10 mouse cellular contexts compared by ENCODE assay signal in genomic region chr19:6939106-6940002, GRCm38 (mm10). TPM values are rescaled to one million over a fixed set of nuclear protein-coding genes. Genes with fewer than 3 reads are reported as not detected.
A peak's percentile ranks its signal among the peaks of the same experiment; 100 is the strongest.
DNase-seq lines count a peak whose midpoint lies in the region; ATAC-seq and TF ChIP-seq lines count a peak whose summit lies in the region.
"Had no signal": no experiment of that assay in that cellular context is flagged by ENCODE, and none has a peak within 500 bp of the region (broad histone marks: within the 10 kb centered on the region; RNA-seq: fewer than 3 reads in every experiment).

No protein-coding gene starts in this region.

- WGBS in embryonic facial prominence, embryonic 12.5 days = 89% methylated on average over 20 of the region's 20 CpGs
- WGBS in hindbrain, embryonic 12.5 days = 86% methylated on average over 20 of the region's 20 CpGs
- 91% methylated on average over 20 of the region's 20 CpGs for WGBS in neural tube, embryonic 12.5 days

- no peaks in the 10 kb centered on the region for H3K36me3 ChIP-seq in embryonic facial prominence, embryonic 12.5 days
- H3K36me3 ChIP-seq in hindbrain, embryonic 12.5 days = no peaks in the 10 kb centered on the region
- H3K36me3 ChIP-seq in neural tube, embryonic 12.5 days = peaks cover 8% of the 10 kb centered on the region

- ATAC-seq in embryonic facial prominence, embryonic 12.5 days (ENCODE audit: insufficient number of reproducible peaks, insufficient read depth, low FRiP score, low TSS enrichment) = no peak
- no peak for ATAC-seq in hindbrain, embryonic 12.5 days (ENCODE audit: low FRiP score)
- no peak for ATAC-seq in neural tube, embryonic 12.5 days (ENCODE audit: low FRiP score, low read depth)
- ATAC-seq: liver, embryonic 12.5 days had no signal

- peak overlapping the region; percentile 98 for H3K27ac ChIP-seq in layer of hippocampus, adult 2 months
- H3K27ac ChIP-seq in embryonic facial prominence, embryonic 12.5 days = no peak overlapping the region
- no peak overlapping the region for H3K27ac ChIP-seq in hindbrain, embryonic 12.5 days
- no peak overlapping the region for H3K27ac ChIP-seq in neural tube, embryonic 12.5 days
- H3K27ac ChIP-seq: liver, embryonic 12.5 days had no signal

- H3K4me1 ChIP-seq in embryonic facial prominence, embryonic 12.5 days = peaks cover 16% of the 10 kb centered on the region
- H3K4me1 ChIP-seq in hindbrain, embryonic 12.5 days = peaks cover 35% of the 10 kb centered on the region
- peaks cover 32% of the 10 kb centered on the region for H3K4me1 ChIP-seq in neural tube, embryonic 12.5 days

- H3K4me3 ChIP-seq in layer of hippocampus, adult 2 months = peak overlapping the region; percentile 81
- H3K4me3 ChIP-seq in embryonic facial prominence, embryonic 12.5 days = no peak overlapping the region
- H3K4me3 ChIP-seq in hindbrain, embryonic 12.5 days = no peak overlapping the region
- H3K4me3 ChIP-seq in neural tube, embryonic 12.5 days = no peak overlapping the region

- H3K9ac ChIP-seq in embryonic facial prominence, embryonic 12.5 days = peak overlapping the region; percentile 24; the same call in 1 of the 2 replicates
- H3K9ac ChIP-seq in hindbrain, embryonic 12.5 days = peak overlapping the region; percentile 38
- H3K9ac ChIP-seq in neural tube, embryonic 12.5 days = peak overlapping the region; percentile 26; the same call in 1 of the 2 replicates

- no peak for TF ChIP-seq CTCF in layer of hippocampus, adult 2 months (conservative IDR thresholded peaks at IDR 0.05)

- H3K27me3 ChIP-seq in embryonic facial prominence, embryonic 12.5 days = peaks cover 19% of the 10 kb centered on the region
- peaks cover 24% of the 10 kb centered on the region for H3K27me3 ChIP-seq in hindbrain, embryonic 12.5 days
- H3K27me3 ChIP-seq in neural tube, embryonic 12.5 days (replicated peaks) = peaks cover 23% of the 10 kb centered on the region

- no peaks in the 10 kb centered on the region for H3K9me3 ChIP-seq in embryonic facial prominence, embryonic 12.5 days
- no peaks in the 10 kb centered on the region for H3K9me3 ChIP-seq in hindbrain, embryonic 12.5 days (replicated peaks)
- H3K9me3 ChIP-seq in neural tube, embryonic 12.5 days = no peaks in the 10 kb centered on the region
- H3K9me3 ChIP-seq: liver, embryonic 12.5 days had no signal

- DNase-seq in layer of hippocampus, adult 2 months (ENCODE audit: low spot score in 2 of 2) = no peak
- no peak for DNase-seq in layer of hippocampus, adult 9-11 months
- DNase-seq in kidney, postnatal 36 days = no peak
- no peak for DNase-seq in adrenal gland, adult 18-20 months (ENCODE audit: low spot score in 2 of 2)
- DNase-seq: gastrocnemius, postnatal 10 days had no signal

- no peak overlapping the region for H3K4me2 ChIP-seq in embryonic facial prominence, embryonic 12.5 days (replicated peaks)
- H3K4me2 ChIP-seq in hindbrain, embryonic 12.5 days (replicated peaks) = peak overlapping the region; percentile 99
- H3K4me2 ChIP-seq in neural tube, embryonic 12.5 days (replicated peaks) = peak overlapping the region; percentile 87

RNA-seq across cellular contexts. Expression of gene Bad, which starts 2.3 kb away (rescaled TPM):
- 10 to 100 TPM; 43.1 to 43.8 TPM for total RNA-seq in layer of hippocampus, adult 2 months (2021)
- polyA plus RNA-seq in embryonic facial prominence, embryonic 12.5 days (2016; fragmentation: Nextera tagmentation; extraction: Ambion mirVana) = 75.0 and 77.6 TPM in 2 replicates
- polyA plus RNA-seq in hindbrain, embryonic 12.5 days (2016; fragmentation: Nextera tagmentation; extraction: Ambion mirVana) = 67.7 and 71.7 TPM in 2 replicates
- 71.9 and 73.8 TPM in 2 replicates for polyA plus RNA-seq in neural tube, embryonic 12.5 days (2016; fragmentation: Nextera tagmentation; extraction: Ambion mirVana)
- total RNA-seq in adrenal gland, adult 18-20 months (2021) = 10 to 100 TPM; 45.5 to 46.0 TPM

RNA-seq across cellular contexts. Expression of gene Gpr137, which starts 2.9 kb away (rescaled TPM):
- 100 to 1,000 TPM in 1 of 2 experiments, 10 to 100 TPM in 1; 100.0 to 105 TPM for total RNA-seq in layer of hippocampus, adult 2 months (2021)
- polyA plus RNA-seq in embryonic facial prominence, embryonic 12.5 days (2016; fragmentation: Nextera tagmentation; extraction: Ambion mirVana) = 28.4 and 32.7 TPM in 2 replicates
- 40.6 and 47.6 TPM in 2 replicates for polyA plus RNA-seq in hindbrain, embryonic 12.5 days (2016; fragmentation: Nextera tagmentation; extraction: Ambion mirVana)
- 43.9 and 45.6 TPM in 2 replicates for polyA plus RNA-seq in neural tube, embryonic 12.5 days (2016; fragmentation: Nextera tagmentation; extraction: Ambion mirVana)
- total RNA-seq in adrenal gland, adult 18-20 months (2021) = 10 to 100 TPM; 56.4 to 56.8 TPM

RNA-seq across cellular contexts. Expression of gene Kcnk4, which starts 5.0 kb away (rescaled TPM):
- total RNA-seq in layer of hippocampus, adult 2 months (2021) = 10 to 100 TPM; 15.3 to 18.2 TPM
- polyA plus RNA-seq in embryonic facial prominence, embryonic 12.5 days (2016; fragmentation: Nextera tagmentation; extraction: Ambion mirVana) = 0.62 and 0.65 TPM in 2 replicates
- 0.14 and 0.19 TPM in 2 replicates for polyA plus RNA-seq in hindbrain, embryonic 12.5 days (2016; fragmentation: Nextera tagmentation; extraction: Ambion mirVana)
- polyA plus RNA-seq in neural tube, embryonic 12.5 days (2016; fragmentation: Nextera tagmentation; extraction: Ambion mirVana) = 0.50 and 1.1 TPM in 2 replicates
- total RNA-seq in adrenal gland, adult 18-20 months (2021) = under 1 TPM; 0.23 to 0.35 TPM
- total RNA-seq: gastrocnemius, postnatal 10 days; monocyte, adult 5-6 weeks had no signal

RNA-seq across cellular contexts. Expression of gene Catsperz, which starts 14.2 kb away (rescaled TPM):
- total RNA-seq in layer of hippocampus, adult 2 months (2021) = 10 to 100 TPM; 10.8 to 12.5 TPM
- polyA plus RNA-seq in embryonic facial prominence, embryonic 12.5 days (2016; fragmentation: Nextera tagmentation; extraction: Ambion mirVana) = 1.2 and 1.7 TPM in 2 replicates
- polyA plus RNA-seq in hindbrain, embryonic 12.5 days (2016; fragmentation: Nextera tagmentation; extraction: Ambion mirVana) = 0.98 TPM in 1 of 2 replicates, not detected in the other
- 0.91 and 2.0 TPM in 2 replicates for polyA plus RNA-seq in neural tube, embryonic 12.5 days (2016; fragmentation: Nextera tagmentation; extraction: Ambion mirVana)
- total RNA-seq in adrenal gland, adult 18-20 months (2021) = 1 to 10 TPM in 1 of 2 experiments, not detected in 1; 1.2 TPM
- total RNA-seq: gastrocnemius, postnatal 10 days; monocyte, adult 5-6 weeks had no signal

RNA-seq across cellular contexts. Expression of gene Esrra, which starts 17.7 kb away (rescaled TPM):
- total RNA-seq in layer of hippocampus, adult 2 months (2021) = 10 to 100 TPM; 56.9 to 63.4 TPM
- 9.5 and 10.9 TPM in 2 replicates for polyA plus RNA-seq in embryonic facial prominence, embryonic 12.5 days (2016; fragmentation: Nextera tagmentation; extraction: Ambion mirVana)
- polyA plus RNA-seq in hindbrain, embryonic 12.5 days (2016; fragmentation: Nextera tagmentation; extraction: Ambion mirVana) = 16.0 and 16.6 TPM in 2 replicates
- 17.5 and 20.4 TPM in 2 replicates for polyA plus RNA-seq in neural tube, embryonic 12.5 days (2016; fragmentation: Nextera tagmentation; extraction: Ambion mirVana)
- total RNA-seq in adrenal gland, adult 18-20 months (2021) = 10 to 100 TPM; 38.7 to 63.0 TPM
